Mouse (Mus musculus) embryonic facial prominence, embryonic 12.5 days (tissue): ENCODE measurements around the gene Hadhb. TPM values are rescaled to one million over a fixed set of nuclear protein-coding genes. Genes with fewer than 3 reads are reported as not detected.

Experiments used
- ATAC-seq: fragments of 200-750 bp; cut with Nextera tagmentation; 2 replicates; pipeline ENCODE4 v1.8.0; 2017; ENCODE audit not compliant: insufficient number of reproducible peaks, insufficient read depth, low FRiP score, low TSS enrichment
- H3K27ac ChIP-seq: fragments of 300-500 bp; sonication (generic); 2 replicates; pipeline ENCODE4 v1.5.1; 2016; ENCODE audit warnings: mild to moderate bottlenecking
- H3K27me3 ChIP-seq: fragments of 300-500 bp; sonication (generic); 2 replicates; pipeline ENCODE4 v1.6.1; 2016; ENCODE audit warnings: mild to moderate bottlenecking, moderate library complexity
- H3K36me3 ChIP-seq: fragments of 300-500 bp; sonication (generic); 2 replicates; pipeline ENCODE4 v1.6.1; 2016; ENCODE audit warnings: mild to moderate bottlenecking
- H3K4me1 ChIP-seq: fragments of 300-500 bp; sonication (generic); 2 replicates; pipeline ENCODE4 v1.6.1; 2016
- H3K4me2 ChIP-seq: fragments of 300-500 bp; sonication (generic); replicated peaks from 2 replicates; pipeline ENCODE4 v1.6.1; 2016; ENCODE audit warnings: mild to moderate bottlenecking, moderate library complexity
- H3K4me3 ChIP-seq: fragments of 300-500 bp; sonication (generic); 2 replicates; pipeline ENCODE4 v1.5.1; 2016; ENCODE audit warnings: mild to moderate bottlenecking
- H3K9ac ChIP-seq: fragments of 300-500 bp; sonication (generic); 2 replicates; pipeline ENCODE4 v1.6.1; 2016; ENCODE audit warnings: mild to moderate bottlenecking, moderate library complexity
- H3K9me3 ChIP-seq: fragments of 300-500 bp; sonication (generic); 2 replicates; pipeline ENCODE4 v1.6.1; 2016; ENCODE audit warnings: mild to moderate bottlenecking, moderate library complexity
- WGBS: fragments of 180-500 bp; shearing (Covaris S2); methylation state at CpG from one replicate; pipeline ENCODE4 v1.1.7; 2016; 5-methylcytosine and 5-hydroxymethylcytosine counted together
- microRNA counts: library from miRNA; unstranded; fragments of <30 nt; microRNA quantifications from one replicate; lab custom pipeline; 2017
- microRNA-seq: library from miRNA; unstranded; fragments of <30 nt; microRNA quantifications from one replicate; pipeline ENCODE4, GENCODE M21; 2017
- polyA plus RNA-seq: library from polyadenylated mRNA; unstranded; fragments of >200 nt; fragmentation: Nextera tagmentation; extraction: Ambion mirVana; gene quantifications from 2 replicates; pipeline ENCODE4 v1.2.1, GENCODE M21; 2016

Hadhb gene
- polyA plus RNA-seq, 1 experiment from 2014 or later, result 124 TPM

DNA sequence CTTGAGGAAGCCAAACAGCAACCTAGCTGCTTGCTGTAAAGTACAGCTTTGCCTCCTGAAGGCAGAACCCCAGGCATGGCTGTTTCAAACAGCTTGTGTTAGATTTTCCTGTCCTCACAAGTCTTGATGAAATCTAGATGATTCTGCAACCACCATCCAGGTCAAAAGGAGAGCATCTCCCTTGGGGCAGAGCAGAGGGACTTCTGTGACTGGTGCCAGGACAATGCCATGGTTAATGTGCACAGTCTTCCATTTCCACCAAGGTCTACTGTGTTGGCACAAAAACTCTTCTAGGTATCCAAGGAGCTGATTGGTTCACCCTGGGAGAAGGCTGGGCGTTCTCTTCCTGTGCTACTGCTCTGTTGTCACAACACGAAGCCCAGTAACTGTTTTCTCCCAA is 64.7 kb downstream of the Hadhb start:
- Histone ChIP-seq H3K9ac (no peak overlapping the region), H3K27ac (no peak overlapping the region), H3K27me3 (no peaks in the 10 kb centered on the region), H3K4me2 (no peak overlapping the region), H3K36me3 (no peaks in the 10 kb centered on the region), H3K4me1 (no peaks in the 10 kb centered on the region), H3K9me3 (no peaks in the 10 kb centered on the region), H3K4me3 (no peak overlapping the region)
- WGBS, result 89% methylated on average over 2 of the region's 2 CpGs
- ATAC-seq, result no peak

DNA sequence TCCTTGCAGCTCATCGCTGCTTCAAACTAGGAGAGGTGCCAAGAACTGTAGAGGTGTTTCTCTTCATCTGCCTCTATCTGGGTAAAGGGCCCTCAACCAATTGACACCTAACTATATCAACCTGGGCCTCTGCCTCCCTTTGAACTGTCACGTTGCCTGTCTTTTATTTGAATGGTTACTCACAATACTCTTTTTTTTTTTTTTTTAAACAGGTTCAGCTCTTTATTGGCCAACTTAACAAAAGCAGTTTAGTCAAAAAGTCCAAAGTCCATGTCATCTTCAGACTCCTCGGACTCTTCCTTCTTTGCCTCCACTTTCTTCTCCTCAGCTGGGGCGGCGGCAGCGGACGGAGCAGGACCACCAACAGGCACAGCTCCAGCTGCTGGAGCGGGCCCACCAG is 65.6 kb downstream of the Hadhb start:
- Histone ChIP-seq H3K4me1 (no peaks in the 10 kb centered on the region), H3K36me3 (no peaks in the 10 kb centered on the region), H3K4me3 (no peak overlapping the region), H3K9ac (no peak overlapping the region), H3K27me3 (no peaks in the 10 kb centered on the region), H3K27ac (no peak overlapping the region), H3K4me2 (no peak overlapping the region), H3K9me3 (no peaks in the 10 kb centered on the region)
- 92% methylated on average over 8 of the region's 8 CpGs for WGBS
- ATAC-seq, result no peak

DNA sequence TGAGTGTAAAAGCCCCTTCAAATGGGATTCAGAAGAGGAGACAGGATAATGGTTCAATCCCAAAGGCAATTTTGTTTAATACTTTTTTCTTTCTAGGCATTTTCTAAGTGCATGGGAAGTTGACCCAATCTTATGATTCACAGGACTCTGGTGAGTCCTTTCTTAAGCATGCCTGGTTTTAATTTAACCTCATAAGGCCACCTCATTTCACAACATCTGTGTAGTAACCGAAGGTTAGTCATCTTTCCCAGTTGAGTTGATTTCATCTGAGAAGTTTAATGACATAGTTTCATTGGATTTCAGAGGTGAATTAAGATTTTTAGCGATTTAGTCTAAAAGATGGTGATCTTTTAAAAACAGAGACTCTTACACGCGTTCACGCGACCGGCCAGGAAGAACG is 67.6 kb downstream of the Hadhb start:
- Histone ChIP-seq H3K4me3 (no peak overlapping the region), H3K4me2 (no peak overlapping the region), H3K9me3 (no peaks in the 10 kb centered on the region), H3K27me3 (no peaks in the 10 kb centered on the region), H3K9ac (no peak overlapping the region), H3K36me3 (no peaks in the 10 kb centered on the region), H3K4me1 (no peaks in the 10 kb centered on the region), H3K27ac (no peak overlapping the region)
- 96% methylated on average over 8 of the region's 8 CpGs for WGBS
- ATAC-seq, result no peak

DNA sequence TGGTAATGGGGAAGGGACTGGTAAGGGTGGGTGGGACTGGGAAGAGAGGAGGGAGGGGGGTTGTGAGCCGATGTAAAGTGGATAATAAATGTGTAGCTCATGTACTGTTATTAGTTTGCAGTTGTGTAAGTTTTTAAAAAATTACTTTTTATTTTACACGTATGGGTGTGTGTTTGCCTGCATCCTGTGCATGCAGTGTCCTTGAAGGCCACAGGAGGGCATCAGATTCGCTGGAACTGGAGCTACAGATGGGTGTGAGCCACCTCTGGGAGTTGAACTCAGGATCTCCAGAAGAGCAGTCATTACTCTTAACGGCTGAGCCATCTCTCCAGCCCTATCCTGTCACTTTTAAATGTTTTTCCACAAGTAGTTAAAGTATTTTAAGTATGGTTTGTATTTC is 75.9 kb downstream of the Hadhb start:
- H3K27me3 ChIP-seq, result no peaks in the 10 kb centered on the region
- H3K4me3 ChIP-seq, result no peak overlapping the region
- no peak overlapping the region for H3K27ac ChIP-seq
- 80% methylated on average over 4 of the region's 4 CpGs for WGBS
- H3K9me3 ChIP-seq, result no peaks in the 10 kb centered on the region
- no peak overlapping the region for H3K9ac ChIP-seq
- H3K4me2 ChIP-seq, result no peak overlapping the region
- peaks cover 14% of the 10 kb centered on the region for H3K4me1 ChIP-seq
- ATAC-seq, result no peak
- 0 out of 2 replicates have a peak, but pooled peaks cover 2% of the 10 kb centered on the region for H3K36me3 ChIP-seq

DNA sequence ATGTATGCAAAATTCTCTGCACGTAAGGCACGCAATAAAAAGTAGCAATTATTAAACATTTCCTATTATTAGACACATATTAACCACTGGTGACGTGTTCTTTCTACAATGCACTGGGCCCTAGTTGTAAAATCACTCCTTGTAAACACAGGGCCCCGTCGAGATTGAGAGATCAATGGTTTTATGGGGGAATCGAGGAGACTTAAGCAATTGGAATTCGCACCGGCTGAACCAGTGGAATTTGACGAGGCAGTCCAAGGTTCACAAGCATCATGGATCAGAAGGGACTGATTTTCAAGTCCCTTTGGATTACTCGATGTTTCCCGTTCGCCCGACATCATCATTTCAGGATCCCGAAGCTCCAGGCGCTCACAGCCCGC is 76.8 kb downstream of the Hadhb start:
- no peaks in the 10 kb centered on the region for H3K27me3 ChIP-seq
- ATAC-seq, result no peak
- 49% methylated on average over 16 of the region's 16 CpGs for WGBS
- peak overlapping the region; percentile 74 for H3K4me2 ChIP-seq
- peaks cover 14% of the 10 kb centered on the region for H3K4me1 ChIP-seq
- H3K27ac ChIP-seq, result peak overlapping the region; percentile 72
- no peaks in the 10 kb centered on the region for H3K9me3 ChIP-seq
- 0 out of 2 replicates have a peak, but pooled peaks cover 2% of the 10 kb centered on the region for H3K36me3 ChIP-seq
- H3K9ac ChIP-seq, result peak overlapping the region; percentile 63
- peak overlapping the region; percentile 67 for H3K4me3 ChIP-seq

DNA sequence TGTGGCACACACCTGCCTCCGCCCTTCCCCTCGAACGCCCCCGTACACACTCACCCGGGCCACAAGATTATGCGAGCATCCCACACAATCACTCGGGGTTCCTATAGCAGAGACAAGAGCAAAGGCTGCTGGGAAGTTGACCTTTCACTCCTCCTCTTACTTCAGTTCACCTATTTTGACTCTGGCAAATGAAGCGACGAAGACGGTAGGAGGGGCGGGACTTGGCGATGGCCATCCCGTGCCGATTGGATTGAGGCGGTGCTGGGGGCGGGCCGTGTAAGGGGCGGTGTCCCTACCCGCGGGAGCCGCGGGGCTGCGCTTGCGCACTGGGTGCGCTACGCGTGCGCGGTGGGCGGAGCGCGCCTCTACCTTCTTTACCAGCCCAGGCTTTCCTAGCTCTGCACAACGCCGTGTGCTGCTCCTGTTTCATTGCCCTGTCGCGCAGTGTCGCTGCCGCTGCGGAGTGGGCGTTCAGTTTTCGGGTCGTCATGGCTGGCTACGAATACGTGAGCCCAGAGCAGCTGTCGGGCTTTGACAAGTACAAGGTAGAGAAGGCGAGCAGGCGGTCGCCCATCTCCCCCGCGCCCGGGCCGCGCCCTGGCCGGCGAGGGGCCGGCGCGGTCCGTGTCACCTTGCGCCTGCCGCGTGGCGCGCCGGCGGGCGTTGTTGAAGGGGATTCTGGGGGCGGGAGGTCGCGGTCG is 77.4 kb downstream of the Hadhb start, which contains the start of gene Selenoi:
Gene Selenoi (plus strand): TSS at position 311 of the 701 bp plus-strand sequence.
- Histone ChIP-seq H3K9ac (peak within 1 kb of the TSS; percentile 71), H3K27ac (peak within 1 kb of the TSS; percentile 88), H3K36me3 (0 out of 2 replicates have a peak, but pooled peaks cover 2% of the 10 kb centered on the region), H3K27me3 (no peaks in the 10 kb centered on the region), H3K4me1 (peaks cover 14% of the 10 kb centered on the region), H3K9me3 (no peaks in the 10 kb centered on the region), H3K4me2 (peak within 1 kb of the TSS; percentile 74), H3K4me3 (peak within 1 kb of the TSS; percentile 67)
- WGBS, result 4% methylated on average over 64 of the region's 71 CpGs
- ATAC-seq, result peak; percentile 99

DNA sequence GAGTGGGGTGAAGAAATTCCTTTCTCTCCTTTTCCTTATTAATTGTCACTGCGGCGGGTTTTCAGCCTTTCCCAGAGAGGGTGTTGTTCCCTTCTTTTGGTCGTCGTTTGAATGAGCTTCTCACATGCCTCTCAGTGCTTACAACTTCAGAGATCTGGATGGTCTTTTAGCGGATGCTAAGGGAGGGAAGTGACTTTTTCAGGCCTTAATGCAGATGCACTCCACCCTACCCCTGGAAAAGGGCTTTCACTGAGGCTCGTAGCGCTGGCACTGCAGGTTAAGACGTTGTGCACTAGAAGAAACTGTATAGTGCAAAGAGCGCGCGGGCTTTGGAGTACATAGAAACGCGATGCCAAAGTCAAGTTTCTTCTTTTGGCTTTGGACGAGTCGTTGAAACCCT is 78.0 kb downstream of the Hadhb start:
- H3K4me1 ChIP-seq, result peaks cover 14% of the 10 kb centered on the region
- WGBS, result 7% methylated on average over 15 of the region's 15 CpGs

DNA sequence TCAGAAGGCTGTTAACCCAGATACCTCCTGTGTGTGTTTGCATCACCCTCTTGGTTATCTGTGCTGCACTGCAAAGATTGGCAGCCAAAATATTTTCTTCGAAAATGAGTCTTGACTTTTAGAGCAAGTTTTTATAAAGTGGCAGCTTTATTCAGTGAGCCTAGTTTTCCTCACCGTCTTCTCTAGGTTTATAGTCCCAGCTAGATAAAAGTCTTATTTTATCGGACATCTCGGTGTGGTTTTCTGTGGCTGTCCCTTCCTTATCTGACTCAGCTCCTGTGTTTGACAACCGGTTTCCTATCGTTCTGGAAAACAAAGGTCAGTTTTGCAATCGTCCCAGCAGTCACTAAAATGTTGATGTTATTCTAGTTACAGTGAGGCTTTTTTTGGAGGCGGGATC is 78.9 kb downstream of the Hadhb start:
- peak overlapping the region; percentile 74 for H3K4me2 ChIP-seq
- peak overlapping the region; percentile 67 for H3K4me3 ChIP-seq
- H3K9ac ChIP-seq, result no peak overlapping the region
- H3K27me3 ChIP-seq, result no peaks in the 10 kb centered on the region
- H3K9me3 ChIP-seq, result no peaks in the 10 kb centered on the region
- 73% methylated on average over 8 of the region's 8 CpGs for WGBS
- no peak overlapping the region for H3K27ac ChIP-seq
- 0 out of 2 replicates have a peak, but pooled peaks cover 2% of the 10 kb centered on the region for H3K36me3 ChIP-seq
- ATAC-seq, result no peak
- H3K4me1 ChIP-seq, result peaks cover 14% of the 10 kb centered on the region

More for the DNA sequence above, 78.0 kb downstream of the Hadhb start:
- peak overlapping the region; percentile 71 for H3K9ac ChIP-seq
- no peaks in the 10 kb centered on the region for H3K27me3 ChIP-seq
- H3K27ac ChIP-seq, result peak overlapping the region; percentile 88
- no peaks in the 10 kb centered on the region for H3K9me3 ChIP-seq
- 0 out of 2 replicates have a peak, but pooled peaks cover 2% of the 10 kb centered on the region for H3K36me3 ChIP-seq
- H3K4me3 ChIP-seq, result peak overlapping the region; percentile 67
- peak overlapping the region; percentile 74 for H3K4me2 ChIP-seq
- no peak for ATAC-seq

MicroRNAs within 50 kb of the gene (microRNA counts, 519-probe panel; counts per million panel counts)
- 3,964 counts per million, percentile 77 among the panel's probes with 10 or more counts for microRNA mmu-miR-1960 (lab: Ali Mortazavi, UCI)

Small RNAs within 50 kb of the gene (microRNA-seq; reads per million reads assigned to microRNA genes)
- gene Mir1960, result 1.1 reads per million

Other genes with a start within 250 kb of the Hadhb start
- not detected in 2 replicates for gene Il6, start 142.1 kb upstream of the Hadhb start, polyA plus RNA-seq
- gene Tyms, start 81.6 kb upstream of the Hadhb start, polyA plus RNA-seq, result 279 and 288 TPM in 2 replicates
- 2.1 and 3.1 TPM in 2 replicates for gene Garem2, start 50.1 kb upstream of the Hadhb start, polyA plus RNA-seq
- gene 3110082J24Rik, start 49.2 kb upstream of the Hadhb start, polyA plus RNA-seq, result 0.33 and 0.61 TPM in 2 replicates
- 128 and 135 TPM in 2 replicates for gene Hadha, start 86 bp upstream of the Hadhb start, polyA plus RNA-seq
- 0.18 TPM in 1 of 2 replicates, not detected in the other for gene Adgrf3, start 50.5 kb downstream of the Hadhb start, polyA plus RNA-seq
- 19.1 and 19.6 TPM in 2 replicates for gene Selenoi, start 77.3 kb downstream of the Hadhb start, polyA plus RNA-seq
- gene Drc1, start 126.1 kb downstream of the Hadhb start, polyA plus RNA-seq, result 0.58 TPM in 1 of 2 replicates, not detected in the other